Mouse (Mus musculus): ENCODE results near the gene Tmco4.

Tmco4 gene

DNA sequence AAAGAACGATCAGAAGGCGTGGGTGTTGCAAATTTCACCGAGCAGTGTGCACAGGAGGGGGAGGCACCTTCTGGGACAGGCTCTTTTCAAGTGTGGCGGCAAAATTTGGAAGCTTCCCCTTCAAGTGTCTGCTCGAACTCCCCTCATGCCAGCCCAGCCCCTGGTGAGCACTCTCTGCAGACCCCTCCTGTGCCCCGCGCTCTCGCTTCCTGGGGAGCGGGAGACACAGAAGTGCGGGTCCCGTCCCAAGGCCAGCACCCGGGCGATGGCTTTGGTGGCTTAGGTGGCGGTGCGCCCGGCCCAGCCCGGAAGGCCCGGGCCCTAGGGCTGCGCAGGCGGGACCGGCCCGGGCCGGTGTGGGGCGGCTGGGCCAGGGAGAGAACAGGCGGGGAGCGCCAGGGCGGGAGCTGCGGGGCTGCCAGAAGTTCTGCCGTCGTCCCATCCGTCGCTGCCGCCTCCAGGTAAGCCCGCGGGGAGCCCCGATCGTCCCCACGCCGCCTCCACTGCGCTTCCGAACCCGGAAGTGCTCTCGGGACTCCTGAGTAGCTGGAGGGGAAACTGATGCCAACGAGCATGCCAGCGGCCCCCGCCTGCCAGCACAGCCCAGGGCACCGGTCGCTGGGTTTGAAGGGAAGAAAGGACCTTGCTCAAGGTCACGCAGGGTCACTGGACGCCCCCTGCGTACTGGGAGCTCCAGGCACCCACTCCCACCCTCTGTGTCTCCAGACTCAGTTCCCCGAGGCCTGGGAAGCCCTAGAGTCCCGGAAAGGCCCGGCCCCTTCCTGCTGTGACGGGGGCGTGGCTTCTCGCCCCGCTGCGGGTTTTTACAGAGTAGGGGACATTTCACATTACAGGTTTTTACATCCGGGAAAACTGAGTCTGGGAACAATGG, at the start of gene Tmco4:
Tmco4 (plus strand) TSS at position 62 of the 892 bp plus-strand sequence.
- no peak for DNase-seq (ENCODE audit: low read depth, low spot score)

DNA sequence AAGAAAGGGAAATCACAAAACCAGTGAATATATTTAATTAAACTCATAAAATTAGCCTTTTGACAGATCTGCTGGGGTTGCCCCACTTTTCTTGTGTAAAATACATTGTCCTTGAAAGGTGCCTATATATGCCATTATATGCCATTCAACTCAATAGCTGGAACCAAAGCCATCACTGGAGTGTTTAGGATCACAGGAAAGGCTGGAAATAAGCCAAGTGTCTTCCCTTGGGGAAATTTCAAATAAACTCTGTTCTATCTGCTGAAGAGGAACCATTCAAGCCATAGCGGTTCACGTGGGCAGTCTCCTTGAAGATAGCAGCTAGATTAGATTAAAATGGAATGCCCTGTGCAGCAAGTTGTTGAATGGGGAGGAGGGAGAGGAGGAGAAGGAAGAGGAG, 47.1 kb upstream of the Tmco4 start:
- no peak for DNase-seq (ENCODE audit: low read depth, low spot score)

DNA sequence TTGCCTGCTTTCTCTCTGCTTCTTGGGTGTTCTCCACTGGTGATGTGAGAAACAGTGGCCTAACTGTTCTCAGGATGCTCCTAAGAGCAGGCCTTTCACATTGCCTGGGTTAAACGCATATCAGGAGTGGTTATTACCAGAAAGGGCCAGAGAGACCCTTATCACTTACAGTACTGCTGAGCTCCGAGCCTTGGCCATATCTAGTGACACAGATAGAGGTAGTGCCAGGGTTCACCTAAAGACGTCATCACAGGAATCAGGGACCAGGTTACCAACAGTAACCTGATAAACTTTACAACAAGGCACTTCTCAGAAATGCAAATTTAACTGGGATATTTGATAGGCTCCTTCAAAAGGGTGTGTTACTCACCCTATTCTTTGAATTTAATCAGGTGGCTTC, 38.8 kb upstream of the Tmco4 start:
- no peak for DNase-seq (ENCODE audit: low read depth, low spot score)

DNA sequence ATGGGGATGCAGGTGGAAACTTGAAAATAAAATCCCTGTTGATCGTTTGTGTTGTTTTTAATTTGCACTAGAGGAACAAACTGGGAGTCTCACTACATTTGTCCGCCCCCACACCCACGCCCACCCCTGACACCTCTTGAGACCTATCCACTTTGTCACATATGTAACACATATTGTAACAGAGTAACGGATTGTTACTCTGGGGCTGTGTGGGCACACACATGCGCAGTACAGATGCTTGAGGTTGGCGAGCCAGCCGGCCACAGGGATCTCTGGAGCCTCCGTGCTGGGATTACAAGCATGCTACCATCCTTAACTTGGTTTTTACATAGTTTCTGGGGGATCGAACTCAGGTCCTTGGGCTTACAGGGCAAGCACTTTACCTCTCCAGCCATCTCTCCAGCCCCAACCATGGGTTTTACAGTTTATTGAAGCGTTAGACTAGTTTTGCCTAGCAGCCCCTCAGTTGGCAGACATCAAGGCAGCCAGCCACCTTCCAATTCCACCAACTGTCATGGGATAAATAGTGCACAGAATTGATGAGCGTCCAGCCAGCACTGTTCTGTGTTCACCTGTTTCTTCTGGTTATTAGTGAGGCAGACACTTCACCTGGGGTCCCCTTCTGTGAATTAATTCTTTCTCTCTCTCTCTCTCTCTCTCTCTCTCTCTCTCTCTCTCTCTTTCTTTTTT, 38.1 kb upstream of the Tmco4 start:
- DNase-seq (ENCODE audit: low read depth, low spot score) = no peak

DNA sequence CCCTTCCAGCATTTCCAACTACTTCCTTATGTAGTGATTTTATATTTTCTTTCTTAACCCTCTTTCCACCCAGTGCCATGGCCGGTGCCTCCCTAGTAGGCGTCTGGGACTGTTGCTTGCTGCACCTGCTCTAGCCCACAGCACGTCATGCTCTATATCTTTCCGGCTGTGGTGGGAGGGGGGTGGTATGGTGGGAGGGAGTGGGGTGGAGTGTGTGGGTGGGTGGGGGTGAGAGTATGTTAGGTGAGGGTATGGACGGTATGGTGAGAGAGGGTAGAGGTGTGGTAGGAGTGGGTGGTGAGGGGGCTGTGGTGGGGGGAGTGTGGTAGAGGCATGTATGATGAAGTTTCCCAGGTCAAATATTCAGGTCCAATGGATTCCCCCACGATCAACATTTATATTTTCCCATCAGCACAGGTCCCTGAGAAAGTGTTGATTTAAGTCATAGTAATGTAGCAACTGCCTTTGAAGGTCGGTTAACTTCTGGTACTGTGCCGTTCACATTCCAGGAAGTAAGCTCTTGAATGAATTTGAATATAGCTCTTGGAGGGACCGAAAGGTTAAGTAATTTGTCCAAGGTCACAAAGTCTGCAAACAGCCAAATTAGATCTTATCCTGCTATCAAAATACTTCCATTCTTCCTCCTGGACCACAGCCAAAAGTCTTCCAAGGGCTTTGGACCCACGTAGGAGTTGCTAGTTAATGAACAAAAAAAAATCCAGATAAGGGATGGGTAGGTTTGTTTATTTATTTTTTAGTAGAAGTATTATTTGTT, 34.0 kb upstream of the Tmco4 start:
- DNase-seq (ENCODE audit: low read depth, low spot score) = no peak

DNA sequence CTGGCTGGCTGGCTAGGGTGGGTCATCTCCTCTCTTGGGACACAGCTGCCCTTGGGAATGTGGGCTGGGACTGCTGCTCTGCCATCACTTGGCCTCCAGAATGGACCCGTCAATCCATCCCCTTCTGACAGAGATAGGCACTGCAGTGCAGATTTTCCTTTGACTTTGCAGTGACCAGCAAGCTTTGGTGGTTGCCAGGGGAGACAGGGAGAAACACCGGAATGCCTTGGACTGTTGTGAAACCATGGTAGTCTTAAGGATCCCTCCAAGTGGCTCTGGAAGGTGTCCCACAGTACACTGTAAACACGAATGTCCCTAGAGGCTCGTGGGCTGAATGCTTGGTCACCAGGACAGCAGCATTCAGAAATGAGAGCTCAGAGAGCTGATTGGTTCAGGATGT, 33.2 kb upstream of the Tmco4 start:
- DNase-seq (ENCODE audit: low read depth, low spot score) = no peak

DNA sequence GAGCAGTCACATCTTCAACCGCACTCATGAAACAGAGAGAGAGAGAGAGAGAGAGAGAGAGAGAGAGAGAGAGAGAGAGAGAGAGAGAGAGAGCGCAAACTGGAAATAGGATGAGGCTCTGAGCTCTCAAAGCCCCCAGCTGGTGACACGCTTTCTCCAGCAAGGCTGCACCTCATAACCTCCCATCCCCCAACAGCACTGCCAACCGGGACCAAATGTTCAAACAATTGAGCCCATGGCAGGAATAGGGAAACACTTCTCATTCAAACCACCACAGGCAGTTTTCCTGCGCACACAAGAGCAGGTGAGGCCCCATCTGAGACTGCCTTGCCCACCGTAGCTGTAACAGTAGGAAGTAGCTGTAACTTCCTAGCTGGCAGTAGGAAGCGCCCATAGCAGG, 31.3 kb upstream of the Tmco4 start:
- DNase-seq (ENCODE audit: low read depth, low spot score) = no peak

DNA sequence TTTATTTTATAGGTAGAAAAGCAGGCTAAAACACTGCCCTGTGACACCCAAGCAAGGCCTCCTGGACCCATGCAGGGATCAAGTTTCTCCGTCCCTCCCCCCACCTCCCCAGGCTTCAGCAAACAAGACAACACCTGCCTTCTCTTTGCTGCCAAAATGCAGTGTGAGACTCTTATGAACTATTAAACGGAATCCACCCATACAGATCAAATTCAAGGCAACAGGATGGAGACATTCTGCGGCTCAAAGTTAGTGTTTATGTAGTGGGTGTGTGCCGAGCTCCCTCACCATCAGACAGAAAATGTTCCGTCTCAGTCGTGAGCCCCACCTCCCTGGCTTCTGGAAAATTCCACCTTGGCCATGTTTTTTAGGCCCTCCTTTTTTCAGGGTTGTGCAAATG, 30.7 kb upstream of the Tmco4 start:
- no peak for DNase-seq (ENCODE audit: low read depth, low spot score)

DNA sequence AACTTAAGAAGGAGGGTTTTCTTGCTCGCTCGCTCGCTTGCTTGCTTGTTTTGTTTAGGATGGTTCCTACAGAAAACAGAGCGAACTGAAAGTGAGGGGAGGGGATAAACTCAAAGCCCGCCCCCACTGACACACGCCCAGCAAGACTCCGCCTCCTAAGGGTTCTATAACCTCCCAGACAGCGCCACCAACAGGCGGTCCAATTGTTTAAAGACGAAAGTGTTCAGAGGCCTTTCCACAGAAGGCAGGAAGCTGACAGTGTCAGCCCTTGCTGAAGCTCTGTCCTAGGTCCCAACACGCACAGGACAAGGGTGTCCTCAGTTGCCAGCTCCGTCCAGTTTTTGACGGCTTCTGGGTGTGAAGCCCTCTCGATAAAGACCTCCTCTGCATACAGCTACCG, 29.0 kb upstream of the Tmco4 start:
- no peak for DNase-seq (ENCODE audit: low read depth, low spot score)

DNA sequence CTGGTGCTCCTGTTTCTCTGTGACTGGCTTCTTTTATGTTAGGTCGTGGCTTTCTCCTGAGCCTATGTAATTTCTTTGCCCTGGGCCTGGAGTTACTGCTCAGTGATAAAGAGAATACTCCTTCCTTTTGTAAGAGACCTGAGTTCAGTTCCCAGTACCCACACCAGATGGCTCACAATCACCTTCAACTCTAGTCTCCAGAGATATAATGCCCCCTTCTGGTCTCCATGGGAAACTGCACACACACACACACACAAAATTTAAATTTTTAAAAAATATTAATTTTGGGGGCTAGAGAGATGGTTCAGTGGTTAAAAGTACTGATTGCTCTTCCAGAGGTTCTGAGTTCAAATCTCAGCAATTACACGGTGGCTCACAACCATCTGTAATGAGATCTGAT, 24.4 kb upstream of the Tmco4 start:
- no peak for DNase-seq (ENCODE audit: low read depth, low spot score)

DNA sequence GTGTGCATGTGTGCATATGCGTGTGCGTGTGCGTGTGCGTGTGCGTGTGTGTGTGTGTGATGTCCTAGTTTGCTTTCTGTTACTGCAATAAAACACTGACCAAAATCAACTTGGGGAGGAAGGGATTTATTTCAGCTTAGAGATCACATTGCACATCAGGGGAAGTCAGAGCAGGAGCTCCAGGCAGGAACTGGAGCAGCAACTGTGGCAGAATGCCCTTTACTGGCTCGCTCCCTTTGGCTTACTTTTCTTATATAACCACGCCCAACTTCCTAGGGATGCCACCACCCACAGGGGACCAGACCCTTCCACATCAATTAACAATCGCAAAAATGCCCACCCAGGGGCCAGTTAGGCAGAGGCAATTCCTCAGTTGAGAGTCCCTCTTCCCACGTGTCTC, 14.1 kb upstream of the Tmco4 start:
- no peak for DNase-seq (ENCODE audit: low read depth, low spot score)

DNA sequence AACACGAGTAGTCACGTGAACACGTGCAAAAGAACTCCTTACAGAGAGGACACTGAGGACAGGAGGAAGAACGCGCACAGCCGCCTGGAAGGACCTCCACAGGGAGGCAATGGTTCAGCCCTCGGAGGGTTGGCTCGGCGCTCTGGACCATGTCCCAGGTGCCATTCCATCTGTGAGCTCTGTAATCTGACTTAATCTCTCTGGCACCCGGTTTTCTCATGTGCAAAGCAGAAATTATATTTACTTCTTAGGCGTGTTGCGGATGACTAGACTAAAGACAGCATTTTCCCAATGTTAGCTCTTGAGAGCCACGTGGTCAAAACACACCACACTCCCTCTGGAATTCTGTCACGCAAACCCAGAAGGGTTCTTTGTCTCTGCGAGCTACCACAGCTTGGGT, 13.6 kb upstream of the Tmco4 start:
- DNase-seq (ENCODE audit: low read depth, low spot score) = no peak

DNA sequence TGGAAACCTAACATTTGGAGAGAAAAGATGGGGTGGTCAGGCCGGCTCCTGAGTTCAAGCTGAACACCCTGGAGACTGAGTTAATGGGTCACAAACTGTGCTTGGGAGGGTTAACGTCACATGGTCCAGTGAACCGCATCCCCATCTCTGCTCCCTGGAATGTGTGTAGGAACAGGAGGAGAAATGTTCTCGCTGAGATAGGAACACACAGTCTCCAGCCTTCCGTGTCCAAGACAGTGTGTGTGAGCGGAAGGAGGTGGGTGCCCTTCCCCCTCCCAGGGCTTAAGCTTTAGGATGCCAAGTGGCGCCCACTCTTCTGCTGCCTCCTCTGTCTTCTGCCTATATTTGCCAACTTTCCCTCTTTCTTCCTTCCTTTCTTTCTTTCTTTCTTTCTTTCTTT, 12.8 kb upstream of the Tmco4 start:
- no peak for DNase-seq (ENCODE audit: low read depth, low spot score)

DNA sequence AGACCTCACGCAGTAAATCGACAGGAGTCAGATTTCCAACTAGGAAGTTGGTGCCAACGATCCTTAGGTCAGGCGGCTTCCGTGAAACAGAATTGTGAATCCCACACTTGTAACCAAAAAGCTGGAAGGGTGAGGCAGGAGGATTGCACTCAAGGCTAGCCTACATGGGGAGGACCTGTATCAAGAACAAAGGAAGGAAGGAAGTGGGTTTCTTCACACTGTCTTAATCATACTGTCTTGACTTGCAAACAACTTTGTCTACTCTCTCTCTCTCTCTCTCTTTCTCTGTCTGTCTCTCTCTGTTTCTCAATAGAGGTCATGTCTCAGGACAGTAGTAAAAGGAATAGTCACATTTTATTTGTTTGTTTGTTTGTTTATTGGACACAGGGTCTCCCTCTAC, 10.0 kb upstream of the Tmco4 start:
- DNase-seq (ENCODE audit: low read depth, low spot score) = no peak

DNA sequence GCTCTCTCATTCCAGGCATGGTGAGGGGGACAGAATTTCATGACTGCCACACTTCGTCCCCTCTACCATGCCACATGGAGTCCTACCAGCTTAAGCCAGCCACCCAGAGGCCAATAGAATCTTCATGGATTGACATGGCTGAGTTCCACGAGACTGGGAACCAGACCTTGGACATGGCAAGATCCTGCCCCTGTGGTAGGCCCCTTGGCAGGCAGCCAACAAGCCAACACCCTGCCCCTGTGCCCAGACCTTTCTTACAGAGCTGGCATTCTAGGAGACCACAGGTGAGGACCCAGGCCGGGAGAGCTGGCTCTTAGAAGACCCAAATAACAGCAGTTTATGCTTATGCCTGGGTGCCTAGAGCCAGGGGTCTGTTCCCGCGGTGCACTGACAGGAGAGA, 6.8 kb upstream of the Tmco4 start:
- DNase-seq (ENCODE audit: low read depth, low spot score) = no peak

DNA sequence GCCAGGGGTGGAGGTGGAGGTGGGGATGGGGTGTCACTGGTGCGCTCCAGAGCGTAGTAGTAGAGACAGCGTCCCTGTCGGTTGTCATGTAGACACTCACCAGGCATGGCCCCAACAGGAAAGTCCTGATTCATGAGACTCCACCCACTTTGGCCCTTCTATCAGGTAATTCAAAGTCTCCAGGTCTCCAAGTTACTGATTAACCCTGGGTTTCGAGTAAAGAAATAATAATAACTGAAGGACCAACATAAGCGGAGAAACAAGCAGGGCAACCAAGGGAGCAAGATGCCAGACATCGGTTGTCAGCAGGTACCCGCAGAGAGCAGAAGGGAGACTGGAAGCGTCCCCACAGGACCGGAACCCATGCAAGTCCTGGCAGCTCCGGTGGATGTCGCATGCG, 5.8 kb upstream of the Tmco4 start, which contains the start of gene Rnf186:
Rnf186 (plus strand) TSS at position 247 of the 400 bp plus-strand sequence.
- DNase-seq (ENCODE audit: low read depth, low spot score) = no peak

DNA sequence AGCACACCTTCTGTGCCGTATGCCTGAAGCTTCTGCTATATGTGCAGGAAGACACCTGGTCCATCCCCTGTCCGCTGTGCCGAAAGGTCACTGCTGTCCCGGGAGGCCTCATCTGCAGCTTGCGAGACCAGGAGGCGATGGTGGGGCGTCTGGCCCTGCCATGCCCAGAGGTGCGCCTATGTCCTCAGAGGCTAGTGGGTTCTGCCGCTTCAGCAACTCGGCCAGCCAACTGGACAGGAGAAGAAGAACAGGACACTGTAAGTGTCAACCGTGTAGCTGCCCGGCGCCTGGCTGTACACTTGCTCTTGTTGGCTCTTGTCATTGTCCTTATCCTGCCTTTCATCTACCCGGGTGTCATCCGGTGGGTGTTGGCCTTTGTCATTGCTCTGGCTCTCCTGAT, 5.2 kb upstream of the Tmco4 start:
- DNase-seq (ENCODE audit: low read depth, low spot score) = no peak

DNA sequence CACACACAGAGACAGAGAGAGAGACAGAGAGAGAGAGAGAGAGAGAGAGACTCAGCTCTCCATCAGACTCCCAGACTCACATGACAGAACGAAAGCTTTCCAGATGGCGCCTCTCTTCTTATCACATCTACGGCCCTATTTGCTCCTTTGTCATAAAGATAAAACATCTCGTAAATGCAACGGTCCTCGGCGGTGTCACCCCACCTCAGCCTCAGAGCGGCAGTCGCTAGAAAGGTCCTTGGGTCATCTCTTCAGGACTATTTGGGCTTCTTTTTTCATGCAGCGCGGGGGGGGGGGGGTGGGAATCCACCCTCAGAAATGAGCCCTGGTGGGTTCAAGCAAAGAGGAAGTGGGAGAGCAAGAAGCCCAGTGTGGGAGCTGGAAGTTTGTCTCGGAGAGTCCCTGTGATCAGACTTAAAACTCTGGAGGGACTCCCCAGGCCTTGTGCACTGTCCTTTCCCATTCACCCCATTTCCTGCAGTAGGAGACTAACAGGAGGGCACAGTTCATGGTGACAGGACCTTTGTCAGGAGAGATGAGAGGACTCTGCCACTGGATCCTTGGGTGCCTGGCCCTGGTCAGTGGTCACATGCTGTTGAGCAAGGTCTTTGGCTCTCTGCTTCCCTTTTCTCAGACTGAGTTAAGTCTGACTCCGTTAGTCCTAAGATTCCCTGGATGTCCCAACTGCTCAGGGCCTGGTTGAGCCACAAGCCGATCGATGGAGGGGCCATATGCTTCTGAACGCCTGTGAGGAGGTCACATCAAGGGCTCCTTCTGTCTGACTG, 3.7 kb upstream of the Tmco4 start:
- DNase-seq (ENCODE audit: low read depth, low spot score) = no peak

DNA sequence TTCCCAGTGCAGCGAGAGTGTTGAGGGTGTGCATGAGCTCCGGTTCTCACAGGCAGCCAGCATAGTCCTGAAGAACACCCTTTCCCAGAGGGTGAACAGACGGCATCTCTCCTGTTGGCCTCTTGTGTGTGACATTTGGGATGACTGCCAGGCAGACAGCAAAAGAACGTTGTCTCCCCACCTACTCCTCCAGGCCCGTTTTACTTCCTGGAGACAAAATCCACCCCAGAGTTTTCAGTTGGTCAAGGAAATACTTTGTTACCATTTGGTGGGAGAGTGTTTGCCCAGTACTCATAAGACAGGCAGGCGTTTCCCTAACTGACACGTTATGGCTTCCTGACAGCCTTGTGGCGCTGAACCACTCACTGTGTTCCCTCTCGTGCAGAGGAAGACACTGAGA, 3.0 kb upstream of the Tmco4 start:
- DNase-seq (ENCODE audit: low read depth, low spot score) = no peak

DNA sequence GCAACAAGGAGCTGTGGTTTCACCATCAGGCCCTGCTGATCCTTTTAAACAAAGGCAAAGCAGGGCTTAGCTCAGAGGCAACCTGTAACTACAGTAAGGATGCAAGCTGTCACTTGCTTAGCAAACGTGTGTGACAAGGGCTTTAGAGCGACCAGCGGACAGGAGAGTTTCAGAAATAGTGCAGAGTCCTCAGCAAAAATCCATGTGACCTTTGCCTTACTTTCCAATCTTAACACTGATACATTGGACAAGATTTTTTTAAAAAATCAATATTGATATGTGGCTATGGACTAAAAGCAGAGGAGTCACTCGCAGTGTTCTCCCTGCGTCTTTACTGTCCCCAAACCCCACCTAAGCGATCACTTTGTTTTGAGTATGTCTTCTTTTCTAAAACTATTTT, 1.3 kb upstream of the Tmco4 start:
- DNase-seq (ENCODE audit: low read depth, low spot score) = no peak

DNA sequence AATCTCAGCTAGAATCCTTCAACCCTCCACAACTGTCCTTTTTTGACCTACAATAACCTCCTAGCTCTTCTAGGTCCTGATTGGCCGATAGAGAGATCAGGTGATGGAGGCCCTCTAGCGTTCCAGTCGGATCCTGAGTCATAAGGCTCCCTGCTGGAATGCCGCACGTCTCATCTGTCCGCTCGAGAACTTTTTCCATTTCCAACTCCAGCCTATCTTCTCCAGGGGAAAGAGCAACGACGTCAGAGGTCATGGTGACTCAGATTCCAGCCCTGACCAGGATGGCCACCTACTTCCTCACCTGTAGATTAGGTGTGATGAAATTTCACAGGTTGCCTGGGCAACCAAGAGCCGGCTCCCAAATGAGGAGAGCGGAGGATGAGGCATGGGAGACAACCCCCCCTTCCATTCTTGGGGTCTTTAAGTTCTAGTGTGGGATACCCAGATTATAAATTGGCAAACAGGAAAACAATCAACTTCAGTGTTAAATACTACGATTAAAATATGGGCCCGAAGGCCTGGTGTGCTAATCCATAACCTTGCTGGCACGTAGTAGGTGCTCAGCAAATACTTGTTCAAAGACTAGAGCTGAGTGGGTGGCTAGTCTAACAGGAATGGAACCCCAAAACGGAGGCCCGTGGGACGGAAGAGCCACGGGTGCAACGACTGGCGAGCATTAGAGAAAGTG, 405 bp upstream of the Tmco4 start:
- no peak for DNase-seq (ENCODE audit: low read depth, low spot score)
